Mouse (Mus musculus) liver, adult (tissue): ENCODE measurements around the gene C1qtnf9.

Experiments used
- GATA4 ChIP-seq: IDR thresholded peaks from 2 replicates; pipeline ENCODE4 v1.6.1; 2014; ENCODE audit warnings: mild to moderate bottlenecking, low read length; ENCODE audit not compliant: insufficient replicate concordance

The C1qtnf9 gene

GRCm38 (mm10) chr14:60767884-60768283 lies at the start of gene C1qtnf9:
TSS of gene C1qtnf9 (plus strand) at chr14:60768134.
- TF ChIP-seq GATA4, result no peak

- TF ChIP-seq GATA4, result no peak
Observed at GRCm38 (mm10) chr14:60721304-60721703, 46.6 kb upstream of the C1qtnf9 start.

GRCm38 (mm10) chr14:60721938-60722337 lies 46.0 kb upstream of the C1qtnf9 start:
- no peak for TF ChIP-seq GATA4

- TF ChIP-seq GATA4, result no peak
Observed at GRCm38 (mm10) chr14:60726091-60726490, 41.8 kb upstream of the C1qtnf9 start.

- no peak for TF ChIP-seq GATA4
Observed at GRCm38 (mm10) chr14:60727130-60727529, 40.8 kb upstream of the C1qtnf9 start.

- no peak for TF ChIP-seq GATA4
Observed at GRCm38 (mm10) chr14:60732081-60732480, 35.9 kb upstream of the C1qtnf9 start.

GRCm38 (mm10) chr14:60732787-60733186 lies 35.1 kb upstream of the C1qtnf9 start:
- TF ChIP-seq GATA4, result no peak

GRCm38 (mm10) chr14:60733706-60734105 lies 34.2 kb upstream of the C1qtnf9 start:
- TF ChIP-seq GATA4, result no peak

- no peak for TF ChIP-seq GATA4
Observed at GRCm38 (mm10) chr14:60735206-60735605, 32.7 kb upstream of the C1qtnf9 start.

- no peak for TF ChIP-seq GATA4
Observed at GRCm38 (mm10) chr14:60735848-60736547, 31.9 kb upstream of the C1qtnf9 start.

- TF ChIP-seq GATA4, result no peak
Observed at GRCm38 (mm10) chr14:60736591-60737192, 31.2 kb upstream of the C1qtnf9 start.

GRCm38 (mm10) chr14:60737202-60737611 lies 30.7 kb upstream of the C1qtnf9 start:
- no peak for TF ChIP-seq GATA4

- no peak for TF ChIP-seq GATA4
Observed at GRCm38 (mm10) chr14:60738434-60738938, 29.4 kb upstream of the C1qtnf9 start.

GRCm38 (mm10) chr14:60739155-60739554 lies 28.8 kb upstream of the C1qtnf9 start:
- TF ChIP-seq GATA4, result no peak

GRCm38 (mm10) chr14:60739616-60740015 lies 28.3 kb upstream of the C1qtnf9 start:
- no peak for TF ChIP-seq GATA4

GRCm38 (mm10) chr14:60740507-60740906 lies 27.4 kb upstream of the C1qtnf9 start:
- TF ChIP-seq GATA4, result no peak

- TF ChIP-seq GATA4, result no peak
Observed at GRCm38 (mm10) chr14:60741033-60741432, 26.9 kb upstream of the C1qtnf9 start.

- TF ChIP-seq GATA4, result peak; percentile 71; the same call in 1 of the 2 replicates
Observed at GRCm38 (mm10) chr14:60741490-60741981, 26.4 kb upstream of the C1qtnf9 start.
